Mouse (Mus musculus) neutrophil, adult 5-6 weeks (primary cell): ENCODE measurements around the gene Epo. TPM values are rescaled to one million over a fixed set of nuclear protein-coding genes. Genes with fewer than 3 reads are reported as not detected.
A peak's percentile ranks its signal among the peaks of the same experiment; 100 is the strongest.

Source experiments
- ATAC-seq: fragments of 151-379, 151-347 bp; 2 replicates; pipeline ENCODE4 v1.8.0; 2017; ENCODE audit warnings: mild to moderate bottlenecking, moderate TSS enrichment; ENCODE audit not compliant: insufficient number of reproducible peaks, poor library complexity, low FRiP score, severe bottlenecking; ENCODE audit errors: extremely low read depth
- total RNA-seq: library from RNA; stranded (forward); fragments of 200-1000 nt; gene quantifications from 2 replicates; pipeline ENCODE4 v1.2.3, GENCODE M21; 2017

The Epo gene
- total RNA-seq, 1 experiment from 2014 or later = not detected

DNA sequence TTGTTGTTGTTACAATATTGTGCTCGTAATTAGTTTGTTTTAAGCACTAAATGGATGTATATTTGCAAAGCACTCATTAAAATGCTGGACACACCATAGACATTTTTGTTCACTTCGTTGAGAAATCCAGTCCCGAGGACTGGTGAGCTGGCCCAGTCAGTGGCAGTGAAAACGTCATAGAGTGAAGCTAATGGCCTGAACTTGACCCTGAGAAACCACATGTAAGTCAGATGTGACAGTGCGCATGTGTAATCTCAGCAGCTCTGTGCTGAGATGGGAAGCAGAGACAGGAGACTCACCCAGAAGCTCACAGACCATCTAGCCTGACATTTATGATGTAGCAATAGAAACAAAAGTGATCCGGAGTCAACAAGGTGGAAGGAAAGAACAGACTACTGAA lies 11.9 kb upstream of the Epo start:
- no peak for ATAC-seq

DNA sequence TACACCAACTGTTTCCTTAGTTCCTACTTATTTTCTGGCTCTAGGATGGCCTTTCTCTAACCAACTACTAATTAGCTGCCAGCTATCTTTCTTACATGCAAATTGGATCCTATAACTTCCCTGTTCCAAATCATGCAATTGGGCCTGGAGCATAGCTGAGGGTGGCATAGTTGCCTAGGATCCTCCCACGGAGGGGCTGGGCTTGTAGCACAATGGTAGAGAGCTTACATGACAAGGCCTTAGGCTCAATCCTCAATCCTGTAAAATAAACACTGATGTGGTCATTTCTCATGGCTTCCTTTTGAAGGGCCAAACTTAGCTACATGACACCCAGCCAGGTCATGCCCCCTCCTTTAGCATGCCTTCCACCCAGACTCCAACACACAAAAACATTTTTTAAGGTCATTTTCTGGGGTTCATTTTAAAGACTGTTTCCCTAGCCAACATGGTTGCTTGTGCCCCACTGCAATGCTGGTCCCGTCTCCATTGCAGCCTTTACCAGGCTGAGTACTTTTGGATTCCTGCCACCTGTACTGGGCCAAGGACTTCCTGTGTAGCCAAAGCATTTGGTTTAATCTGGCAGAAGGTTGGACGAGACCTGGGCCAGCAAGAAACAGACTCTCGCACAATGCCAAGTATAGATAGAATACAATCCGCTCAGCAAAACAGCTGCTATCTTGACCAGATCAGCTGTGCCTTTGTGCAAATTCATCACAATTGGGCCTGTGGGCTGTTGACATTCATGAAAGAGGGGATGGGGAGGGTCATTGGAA lies 8.9 kb upstream of the Epo start:
- no peak for ATAC-seq

DNA sequence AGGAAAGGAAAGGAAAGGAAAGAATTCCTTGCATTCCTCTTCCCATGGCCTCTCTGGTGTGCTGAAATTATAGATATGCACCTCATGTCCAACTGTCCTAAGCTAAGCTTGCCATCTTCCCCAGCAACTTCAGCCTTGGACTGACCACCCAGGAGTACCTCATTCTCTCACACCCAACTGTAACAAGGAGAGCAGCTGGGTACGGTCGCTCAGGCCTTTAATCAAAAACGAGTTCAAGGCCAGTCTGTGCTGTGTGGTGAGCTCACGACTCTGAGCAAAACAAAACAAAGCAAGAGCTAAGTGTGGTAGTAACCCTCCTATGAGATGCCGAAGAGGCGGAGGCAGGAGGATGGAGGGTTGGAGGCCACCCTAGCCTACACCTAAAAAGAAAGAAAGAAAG lies 7.9 kb upstream of the Epo start:
- ATAC-seq = no peak

DNA sequence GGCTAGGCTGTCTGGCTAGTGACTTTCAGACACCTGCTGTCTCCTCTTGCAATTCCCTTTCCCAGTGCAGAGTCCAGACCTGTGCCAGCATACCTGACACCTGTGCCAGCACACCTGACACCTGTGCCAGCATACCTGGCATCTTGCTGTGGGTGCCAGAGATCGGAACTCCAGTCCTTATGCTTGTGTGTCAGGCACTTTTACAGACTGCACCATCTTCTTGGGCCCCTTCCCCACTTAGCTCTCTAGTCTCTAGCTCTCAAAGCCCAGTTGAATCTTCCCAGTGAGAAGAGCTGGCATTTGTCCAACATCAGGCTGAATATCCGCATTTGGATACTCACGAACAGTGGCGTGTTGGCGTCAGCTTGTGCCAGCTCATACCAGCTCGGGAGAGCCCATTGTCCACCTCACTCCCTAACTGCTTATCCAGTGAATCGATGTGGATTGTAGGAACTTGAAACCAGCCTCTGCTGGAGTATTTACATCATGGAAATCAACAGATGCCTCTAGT lies 6.3 kb upstream of the Epo start:
- ATAC-seq = no peak

DNA sequence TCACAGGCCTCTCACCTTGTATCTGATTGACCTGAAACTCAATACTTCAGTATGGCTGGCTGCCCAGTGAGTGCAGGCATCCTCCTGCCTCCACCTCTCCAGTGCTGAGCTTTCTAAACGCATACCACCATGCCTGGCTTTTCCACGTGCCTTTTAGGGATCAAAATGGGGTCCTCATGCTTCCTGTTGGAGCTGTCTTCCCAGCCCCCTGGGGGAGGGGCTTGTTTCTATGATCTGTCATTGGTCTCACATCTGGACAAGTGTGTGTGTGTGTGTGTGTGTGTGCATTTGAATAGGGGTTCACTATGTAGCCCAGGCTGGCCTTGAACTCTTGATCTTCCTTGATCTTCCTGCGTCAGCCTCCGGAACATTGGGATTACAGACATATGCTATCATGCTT lies 4.4 kb upstream of the Epo start:
- ATAC-seq = no peak

DNA sequence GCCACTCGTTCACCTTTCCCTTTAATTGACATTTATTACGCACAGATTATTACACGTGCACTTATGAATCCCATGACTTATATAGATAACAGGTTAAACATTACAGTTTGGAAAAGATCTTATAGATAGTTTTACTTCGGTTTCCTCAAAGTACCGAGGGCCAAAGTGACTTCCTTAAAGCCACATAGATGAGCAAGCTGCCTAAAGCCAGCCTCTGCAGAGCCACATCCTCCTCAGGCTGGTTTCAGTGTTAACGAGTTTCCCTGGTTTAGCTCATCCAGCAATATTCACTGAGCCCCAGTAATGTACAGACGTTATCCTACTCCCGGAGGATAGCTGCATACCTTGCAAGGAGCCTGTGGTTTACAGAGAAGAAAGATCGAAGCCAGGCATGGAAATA lies 2.3 kb upstream of the Epo start:
- no peak for ATAC-seq

DNA sequence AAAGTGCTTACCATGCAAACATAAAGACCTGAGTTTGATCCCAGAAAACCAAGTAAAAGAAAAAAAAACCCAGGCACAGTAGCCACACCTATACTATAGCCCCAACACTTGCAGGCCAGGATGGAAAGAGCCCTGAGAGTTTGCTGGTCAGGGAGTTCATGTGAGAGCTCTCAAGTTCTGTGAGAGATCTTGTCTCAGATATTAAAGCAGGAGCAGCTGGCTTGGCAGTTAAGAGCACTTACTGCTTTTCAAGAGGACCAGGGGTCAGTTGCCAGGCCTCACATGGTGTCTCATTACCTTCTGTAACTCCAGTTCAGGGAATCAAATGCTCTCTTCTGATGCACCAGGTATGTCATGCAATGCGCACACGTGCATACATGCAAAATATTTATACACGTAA lies 1.7 kb upstream of the Epo start:
- ATAC-seq = no peak

DNA sequence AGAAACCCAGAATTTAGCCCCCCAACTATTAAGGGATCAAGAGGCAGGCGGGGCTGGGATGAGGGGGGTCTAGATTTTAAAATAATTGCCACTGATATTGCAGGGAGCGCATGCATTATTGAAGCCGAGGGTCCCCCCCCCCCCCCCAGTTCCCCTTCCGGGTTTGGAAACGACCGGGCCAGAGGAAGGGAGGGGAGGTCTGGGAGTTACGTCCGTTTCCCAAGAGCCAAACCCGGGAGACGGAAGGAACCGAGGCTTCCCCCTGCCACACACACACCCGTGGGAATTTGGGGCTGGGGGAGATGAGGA lies 280 bp downstream of the Epo start:
- ATAC-seq = no peak

DNA sequence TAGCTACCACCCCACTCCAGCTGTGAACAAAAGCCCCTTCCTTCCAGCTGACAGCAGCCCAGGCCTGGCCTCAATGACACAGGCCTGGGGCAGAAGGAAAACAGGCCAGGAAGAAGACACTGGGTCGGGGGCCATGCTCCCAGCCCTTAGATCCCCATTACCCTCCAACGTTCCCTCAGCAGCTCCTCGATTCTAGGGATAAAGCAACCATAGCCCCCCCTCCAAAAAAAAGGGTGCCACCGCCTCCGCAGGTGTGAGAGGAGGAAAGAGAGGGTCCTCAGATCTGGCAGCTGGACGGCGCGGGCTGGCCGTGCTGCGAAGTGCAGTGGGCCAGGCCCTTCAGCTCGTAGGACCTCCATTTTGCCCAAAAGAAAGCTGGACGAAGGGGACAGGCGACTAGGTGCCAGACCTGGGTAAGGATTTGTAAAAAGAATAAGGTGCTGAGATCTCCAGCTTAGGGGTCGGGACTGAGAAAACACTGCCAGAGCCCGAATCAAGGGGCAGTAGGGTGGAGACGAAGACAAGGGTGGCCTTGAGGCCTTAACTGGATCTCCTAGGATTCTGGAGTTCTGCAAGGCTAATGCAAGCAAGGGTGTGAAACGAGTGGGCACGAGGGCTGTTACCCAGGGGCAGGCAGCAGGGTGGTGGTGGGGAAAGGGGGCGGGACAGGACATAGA lies 773 bp downstream of the Epo start:
- ATAC-seq = no peak

DNA sequence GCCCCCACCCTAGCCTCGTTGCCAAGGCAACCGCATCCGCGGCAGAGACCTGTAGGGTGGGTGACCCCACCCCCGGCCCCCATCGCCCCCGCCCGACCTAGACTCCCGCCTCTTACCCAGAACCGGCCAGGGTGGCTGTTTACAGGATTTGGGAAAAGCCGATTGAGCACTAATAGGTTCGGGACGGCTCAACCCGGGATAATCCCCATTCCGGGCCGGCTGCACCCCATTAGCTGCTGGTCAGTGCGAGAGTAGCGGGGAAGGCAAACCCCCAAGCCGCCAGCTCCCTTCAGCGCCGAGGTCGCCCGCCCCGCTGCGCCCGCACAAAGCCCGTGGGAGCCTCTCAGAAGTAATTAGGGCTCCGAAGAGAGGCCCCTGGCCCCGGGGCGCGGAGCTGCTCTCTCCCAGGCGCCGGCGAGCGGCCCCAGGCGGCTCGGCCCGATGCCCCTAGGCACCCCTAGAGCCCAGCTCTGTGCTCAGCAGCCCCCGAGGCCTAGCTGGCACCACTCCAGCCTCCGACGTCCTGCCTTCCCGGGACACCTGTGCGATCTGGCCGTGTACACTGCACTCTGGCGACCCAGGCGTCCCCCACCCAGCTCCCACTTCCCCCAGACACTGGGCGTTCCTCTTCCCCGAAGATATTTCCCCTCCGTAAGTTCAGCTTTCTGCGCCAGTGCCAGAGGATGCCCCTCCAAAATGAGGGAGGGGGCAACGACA lies 1.5 kb downstream of the Epo start:
- no peak for ATAC-seq

DNA sequence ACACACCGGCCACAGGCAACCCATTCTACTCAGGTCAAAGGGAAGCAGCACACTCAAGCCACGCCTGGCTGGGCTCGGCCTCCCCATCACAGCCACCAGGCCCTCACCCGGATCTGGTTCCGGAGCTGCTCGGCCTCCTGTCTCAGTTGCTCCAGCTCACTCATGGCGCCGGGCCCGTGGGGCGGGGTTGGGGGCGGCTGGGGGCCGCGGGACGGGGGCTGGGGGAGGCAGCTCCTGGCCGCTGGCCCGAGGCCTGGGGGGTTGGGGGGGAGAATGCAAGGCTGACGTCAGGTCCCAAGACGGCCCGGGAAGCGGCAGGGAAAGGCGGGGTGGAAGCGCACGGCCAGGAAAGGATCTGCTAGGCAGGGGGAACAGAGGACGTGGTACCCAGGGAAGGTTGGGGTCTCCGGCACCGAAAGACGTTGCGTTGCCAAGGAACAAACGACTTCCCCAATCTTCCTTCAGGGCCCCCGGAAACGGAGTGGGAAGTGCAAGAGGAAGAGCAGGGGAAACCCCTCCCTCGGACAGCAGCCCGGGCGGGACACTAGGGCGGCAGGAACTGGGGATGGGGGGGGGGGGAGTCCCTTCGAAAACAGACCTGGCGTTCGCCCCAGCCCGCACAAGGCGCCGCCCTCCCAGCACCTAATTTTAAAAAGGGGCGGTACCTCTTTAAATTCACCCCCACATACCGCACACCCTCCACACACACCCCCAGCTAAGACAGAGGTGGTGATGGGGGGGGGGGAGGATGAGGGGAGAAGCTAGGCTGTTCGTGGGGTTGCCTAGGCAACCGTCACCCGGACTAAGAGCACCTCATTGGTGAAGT lies 2.2 kb downstream of the Epo start:
- ATAC-seq = peak; percentile 57

DNA sequence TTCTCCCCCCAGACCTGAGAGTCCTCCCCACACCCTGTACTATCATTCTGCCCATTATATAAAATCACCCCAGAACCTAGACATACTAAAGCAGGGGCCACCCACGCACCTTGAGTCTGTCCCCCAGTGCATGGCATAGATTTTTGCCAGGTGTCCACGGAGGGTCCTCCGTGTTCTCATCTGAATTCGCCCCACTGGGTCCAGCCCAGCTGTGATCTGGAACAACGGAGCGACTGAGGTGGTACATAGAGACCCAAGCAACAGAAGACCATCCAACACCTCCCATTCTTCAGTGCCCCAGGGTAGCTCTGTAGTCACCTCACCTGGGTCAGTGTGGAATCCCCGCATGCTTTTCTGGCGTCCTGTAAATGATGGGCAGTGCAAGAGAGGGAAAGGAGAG lies 3.0 kb downstream of the Epo start:
- no peak for ATAC-seq

DNA sequence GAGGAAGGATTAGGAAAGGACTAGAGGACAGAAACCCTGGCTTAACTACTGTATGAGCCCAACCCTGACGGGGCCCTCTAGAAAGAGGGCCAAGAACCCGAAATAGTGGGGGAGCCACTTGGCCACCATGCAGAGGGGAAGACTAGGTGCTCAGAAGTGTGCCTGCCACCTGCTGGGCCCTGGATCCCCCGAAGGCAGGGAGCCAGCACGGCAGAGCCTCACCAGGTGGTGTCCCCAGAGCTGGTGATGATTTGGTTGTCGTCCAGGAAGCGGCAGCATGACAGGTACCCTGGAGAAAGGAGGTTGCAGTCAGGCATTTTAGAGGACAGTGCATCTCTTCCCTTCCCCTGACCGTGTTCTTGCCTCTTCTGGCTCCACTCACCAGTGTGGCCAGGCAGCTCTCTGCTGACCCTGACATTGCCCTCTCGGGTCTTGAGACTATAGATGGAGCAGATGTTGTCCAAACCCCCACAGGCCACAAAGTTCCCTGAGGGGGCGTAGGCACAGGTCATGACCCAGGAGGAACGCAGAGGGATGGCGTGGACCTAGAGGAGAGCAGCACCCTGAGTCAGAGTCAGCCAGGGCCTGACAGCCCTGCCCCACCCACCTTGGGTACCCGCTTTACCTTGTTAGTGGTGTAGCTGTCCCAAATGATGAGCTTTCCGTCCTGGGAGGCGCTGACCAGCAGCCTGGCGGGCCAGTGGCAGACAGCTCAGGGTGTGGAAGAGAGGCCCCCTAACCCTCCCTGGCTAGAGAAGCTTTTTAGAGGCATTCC lies 3.6 kb downstream of the Epo start:
- no peak for ATAC-seq

DNA sequence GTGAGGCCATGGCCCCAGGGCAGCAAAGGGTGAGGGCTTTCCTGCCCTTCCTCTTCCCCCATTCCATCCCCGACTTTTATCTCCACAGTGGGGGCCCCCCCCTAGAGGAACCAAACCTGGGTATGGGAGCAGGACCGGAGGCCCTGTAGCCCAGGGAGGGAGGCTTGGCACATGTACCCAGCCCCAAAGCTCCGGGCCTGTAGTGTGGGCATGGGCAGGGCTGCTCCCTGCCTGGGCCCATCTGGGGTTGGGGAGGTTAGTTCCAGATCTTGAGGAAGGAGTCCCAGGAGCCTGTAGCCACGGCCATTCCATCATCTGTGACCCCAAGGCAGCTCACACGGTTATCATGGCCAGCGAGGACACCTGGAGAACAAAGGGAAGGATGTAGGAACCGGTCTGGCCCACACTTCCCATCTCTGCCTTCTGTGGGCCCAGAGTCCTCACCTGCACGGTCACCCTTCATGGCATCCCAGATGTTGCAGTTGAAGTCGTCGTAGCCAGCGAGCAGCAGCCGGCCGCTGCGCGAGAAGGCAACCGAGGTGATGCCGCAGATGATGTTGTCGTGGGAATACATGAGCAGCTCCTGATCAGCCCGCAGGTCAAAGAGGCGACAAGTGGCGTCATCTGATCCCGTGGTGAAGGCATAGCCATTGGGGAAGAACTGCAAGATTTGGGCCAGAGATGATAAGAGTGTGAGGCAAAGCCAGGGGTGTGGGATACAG lies 4.6 kb downstream of the Epo start:
- ATAC-seq = no peak

DNA sequence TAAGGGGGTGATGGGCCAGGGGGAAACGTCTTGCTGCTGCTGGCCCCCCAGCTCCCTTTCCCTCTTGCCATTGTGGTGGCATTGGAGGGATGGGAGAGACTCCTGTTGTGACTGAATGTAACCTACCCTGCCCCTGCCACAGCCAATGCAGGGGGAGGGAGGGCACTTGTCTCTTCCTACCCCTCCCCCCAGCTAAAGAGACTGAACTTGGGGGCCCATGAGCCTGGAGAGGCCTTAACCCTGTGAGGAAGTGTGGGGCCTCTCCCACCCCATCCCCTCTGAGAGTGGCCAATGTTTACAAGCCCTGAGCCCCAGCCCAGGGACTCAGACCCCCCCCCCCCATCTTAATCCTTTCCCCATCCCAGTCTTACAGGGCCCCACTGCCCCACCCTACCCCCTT lies 5.6 kb downstream of the Epo start:
- ATAC-seq = no peak

DNA sequence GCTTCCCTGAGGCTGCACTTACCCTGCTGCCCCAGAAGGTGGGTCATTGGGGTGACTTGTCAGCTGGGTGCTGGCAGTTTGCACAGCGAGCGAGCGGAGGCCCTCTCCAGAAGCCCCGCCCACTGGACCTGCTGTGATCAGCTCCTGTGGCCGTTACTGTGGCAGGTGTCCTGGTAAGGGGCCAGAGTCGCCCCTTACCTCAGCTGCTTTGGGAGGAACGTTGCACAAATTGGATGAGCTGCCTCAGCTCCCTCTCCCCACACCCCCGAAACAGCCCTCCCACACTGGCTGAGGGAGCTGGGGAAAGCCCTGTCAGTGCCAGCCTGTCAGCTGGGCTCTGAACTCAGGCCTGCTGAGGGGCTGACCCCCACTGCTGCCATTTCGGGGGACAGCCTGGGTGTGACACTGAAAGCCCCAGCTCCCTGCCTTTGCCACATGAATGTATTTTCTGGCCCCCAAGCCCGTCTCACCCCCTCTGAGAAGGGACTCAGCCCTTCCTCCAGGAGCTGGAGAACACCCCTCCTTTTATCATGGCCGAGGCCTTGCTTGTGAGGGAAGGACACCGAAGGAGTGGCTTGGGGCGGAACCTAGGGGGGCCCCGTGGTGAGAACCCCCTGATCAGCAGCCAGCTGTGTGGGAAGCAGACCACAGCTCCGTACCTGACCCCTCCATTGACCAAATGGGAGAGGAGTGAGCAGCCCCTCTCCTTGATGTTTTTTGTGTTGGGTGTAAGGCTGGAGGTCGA lies 6.7 kb downstream of the Epo start:
- ATAC-seq = no peak

DNA sequence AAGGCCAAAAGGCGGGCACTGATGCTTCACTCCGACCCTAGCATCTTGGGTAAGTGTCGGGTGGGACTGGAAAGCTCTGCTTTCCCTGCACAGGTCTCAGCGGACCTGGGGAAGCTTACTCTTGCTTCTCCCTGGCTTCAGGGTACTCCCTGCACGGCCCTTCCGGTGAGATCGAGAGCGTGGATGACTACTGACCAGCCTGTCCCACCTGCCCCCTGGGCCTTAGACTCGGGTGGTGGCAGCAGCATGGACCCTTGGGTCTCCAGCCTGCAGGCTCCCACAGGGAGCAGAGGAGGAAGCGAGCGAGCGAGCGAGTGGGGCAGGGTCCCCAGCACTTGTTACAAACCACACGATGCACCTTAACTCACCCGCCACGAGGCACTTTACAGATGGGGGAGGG lies 7.5 kb downstream of the Epo start:
- no peak for ATAC-seq
